Mouse (Mus musculus): ENCODE measurements around the gene Top3a.

DNA sequence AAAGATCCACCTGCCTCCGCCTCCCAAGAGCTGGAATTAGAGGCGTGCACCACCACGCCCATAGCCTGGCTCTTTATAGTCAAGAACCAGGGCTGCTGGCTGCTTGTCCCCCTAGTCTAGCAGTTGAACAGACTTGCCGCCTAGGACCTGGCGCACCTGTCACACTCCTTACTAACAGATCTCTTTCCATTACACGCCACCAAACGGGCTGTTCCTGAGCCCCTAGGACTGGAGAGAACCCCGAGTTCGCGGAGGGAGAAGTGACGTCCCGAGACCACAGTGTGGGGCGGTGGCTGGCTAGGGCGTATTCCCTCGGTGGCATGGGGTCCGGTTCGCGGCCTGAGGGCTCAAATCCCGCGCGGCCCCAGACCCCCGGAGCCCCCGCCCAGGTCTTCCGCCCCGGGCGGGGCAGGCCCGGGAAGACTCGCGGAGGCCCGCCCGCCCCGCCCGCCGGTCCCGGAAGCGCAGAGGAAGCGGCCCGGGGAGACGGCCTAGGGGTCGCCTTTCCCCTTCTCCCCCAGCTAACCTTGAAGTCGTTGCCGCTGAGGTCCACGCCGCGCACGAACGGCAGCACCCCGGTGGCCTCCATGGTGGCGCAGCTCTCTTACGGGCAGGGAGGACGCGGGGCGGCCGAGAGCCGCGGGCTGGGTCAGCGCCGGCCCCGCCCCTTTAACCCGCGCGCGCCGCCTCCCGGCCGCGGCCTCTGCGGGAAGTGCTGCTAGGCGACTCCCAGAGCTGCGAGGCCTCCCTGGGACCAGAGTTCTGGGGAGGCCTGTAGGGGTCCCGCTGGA is 50.4 kb downstream of the Top3a start, which contains the start of gene Flii:
- no peak for TF ChIP-seq GATA1 (IDR thresholded peaks at IDR 0.05; ENCODE audit: low read length)
- no peak for TF ChIP-seq TAL1 (IDR thresholded peaks at IDR 0.05; ENCODE audit: low read length)
